Mouse (Mus musculus): ENCODE results near the gene Cebpzos.

Gene Cebpzos

DNA sequence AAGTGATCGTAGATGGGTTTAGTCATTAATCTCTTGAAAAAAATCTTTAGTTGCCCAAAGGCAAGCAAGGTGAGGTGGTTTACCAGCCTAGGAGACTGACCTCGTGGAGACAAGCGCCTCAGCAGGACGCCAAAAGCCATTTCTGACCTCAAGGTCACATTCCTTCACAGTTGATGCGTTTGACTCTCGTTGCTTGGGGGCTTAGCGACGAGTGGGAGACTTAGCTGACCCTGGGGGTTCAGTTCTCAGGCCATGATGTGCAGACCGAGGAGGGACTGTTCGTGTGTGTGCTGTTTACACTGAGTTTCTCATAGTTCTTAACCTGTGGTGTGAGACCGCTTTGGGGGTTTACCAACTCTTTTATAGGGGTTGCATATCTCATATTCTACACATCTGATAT is 26.3 kb downstream of the Cebpzos start:
- peak; percentile 9 for DNase-seq

GRCm38 (mm10) chr17:78951225-78951624 is 34.9 kb downstream of the Cebpzos start:
- no peak for DNase-seq

DNA sequence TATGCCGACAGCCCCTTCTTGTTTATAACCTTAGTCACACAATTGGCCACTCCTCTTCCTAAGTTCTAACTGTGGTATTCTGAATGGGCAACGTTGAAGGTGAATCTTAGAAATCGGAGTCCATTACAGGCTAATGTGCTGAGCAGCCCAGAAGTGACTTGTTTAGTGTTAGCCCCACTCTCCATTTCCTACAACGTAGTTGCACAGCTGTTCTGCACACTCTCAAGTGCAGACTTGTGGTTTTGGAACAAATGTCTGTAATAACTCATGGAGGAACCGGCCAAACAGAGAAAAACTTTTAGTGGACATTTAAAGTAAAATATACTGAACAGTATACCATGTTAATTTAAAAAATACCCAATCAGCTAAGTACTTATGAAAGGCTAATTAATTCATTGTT is 35.8 kb downstream of the Cebpzos start:
- DNase-seq = no peak

DNA sequence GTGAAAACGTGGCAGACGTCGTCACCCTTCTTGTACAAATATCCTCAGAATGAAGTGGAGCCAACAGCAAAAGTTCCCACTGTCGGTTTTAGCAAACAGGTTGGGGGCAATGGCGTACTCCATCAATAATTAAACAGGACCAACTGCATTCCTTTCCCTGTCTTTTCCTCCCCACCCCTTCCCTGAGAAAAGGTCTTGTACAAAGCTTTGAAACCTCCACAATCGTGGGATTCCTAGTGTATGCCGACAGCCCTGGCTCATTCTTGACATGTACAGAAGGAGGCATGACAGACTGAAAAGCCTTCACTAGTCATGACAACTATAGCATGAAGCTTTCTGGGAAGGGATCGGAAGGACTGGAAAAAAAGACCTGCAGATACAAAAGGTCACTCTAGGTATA is 36.9 kb downstream of the Cebpzos start:
- no peak for DNase-seq

- no peak for DNase-seq
Observed at GRCm38 (mm10) chr17:78959473-78959872, 43.2 kb downstream of the Cebpzos start.

DNA sequence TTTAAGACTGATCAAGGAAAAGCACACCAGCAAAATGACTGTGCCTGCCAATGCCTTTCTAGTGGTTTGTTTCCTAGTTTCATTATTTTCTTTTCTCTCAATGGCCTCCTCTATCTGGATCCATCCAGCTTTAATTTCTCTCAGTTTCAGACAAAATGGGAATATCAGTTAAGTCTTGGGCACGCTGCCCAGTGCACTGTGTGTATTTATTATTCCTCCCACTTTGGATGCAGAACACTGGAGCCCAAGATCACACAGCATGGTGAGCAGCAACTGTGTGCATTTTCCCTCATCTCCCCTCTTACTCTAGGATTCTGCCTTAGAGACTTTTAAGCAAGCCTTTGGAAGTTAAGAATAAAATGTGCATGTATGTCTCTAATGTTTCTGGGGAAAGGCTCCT is 48.1 kb downstream of the Cebpzos start:
- DNase-seq = no peak

GRCm38 (mm10) chr17:78966092-78966883 is 50.0 kb downstream of the Cebpzos start:
- DNase-seq = no peak

DNA sequence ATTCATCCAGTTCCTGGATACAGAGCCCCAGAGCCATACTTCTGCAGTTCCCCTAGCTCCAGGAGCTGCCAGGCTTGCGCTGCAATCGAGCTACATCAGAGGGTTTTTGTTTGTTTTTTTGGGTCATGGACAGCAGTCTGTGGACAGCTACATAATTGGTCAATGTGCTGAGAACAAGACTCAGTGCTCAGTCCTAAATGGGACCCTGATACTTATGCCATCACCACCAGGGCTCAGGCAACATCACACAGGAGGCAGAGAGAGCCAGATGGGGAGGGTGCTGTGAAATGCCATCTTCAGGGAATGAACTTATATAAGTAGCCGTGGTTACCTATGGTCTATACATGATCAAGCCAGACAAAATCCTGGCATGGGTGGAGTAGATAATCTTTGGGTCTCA is 52.2 kb downstream of the Cebpzos start:
- no peak for DNase-seq
